Mouse (Mus musculus): ENCODE measurements at regions not wholly inside any gene's neighbourhood (a gene's known extent, or its start where the extent isn't known, plus 50 kb on each side); places are given as distances from the start of the nearest gene placed in this dataset.

DNA sequence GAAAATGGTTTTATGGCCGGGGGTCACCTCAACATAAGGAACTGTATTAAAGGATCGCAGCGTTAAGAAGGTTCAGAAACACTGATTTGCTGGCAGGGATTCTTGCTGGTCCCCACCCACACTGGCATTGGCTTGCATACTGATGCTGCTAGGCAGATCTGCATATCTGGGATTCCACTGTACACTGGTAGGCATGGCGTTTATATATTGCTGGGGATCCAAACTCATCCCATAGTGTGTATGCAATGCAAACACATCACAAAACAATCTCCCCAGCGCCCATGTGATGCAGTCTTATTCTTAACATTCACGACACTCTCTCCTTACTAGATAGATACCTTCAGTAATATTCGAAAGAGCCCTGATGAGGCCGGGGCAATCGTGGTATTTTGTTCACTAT lies 105.0 kb downstream of the Dyrk2 start:
- DNase-seq (ENCODE audit: low spot score): no peak

DNA sequence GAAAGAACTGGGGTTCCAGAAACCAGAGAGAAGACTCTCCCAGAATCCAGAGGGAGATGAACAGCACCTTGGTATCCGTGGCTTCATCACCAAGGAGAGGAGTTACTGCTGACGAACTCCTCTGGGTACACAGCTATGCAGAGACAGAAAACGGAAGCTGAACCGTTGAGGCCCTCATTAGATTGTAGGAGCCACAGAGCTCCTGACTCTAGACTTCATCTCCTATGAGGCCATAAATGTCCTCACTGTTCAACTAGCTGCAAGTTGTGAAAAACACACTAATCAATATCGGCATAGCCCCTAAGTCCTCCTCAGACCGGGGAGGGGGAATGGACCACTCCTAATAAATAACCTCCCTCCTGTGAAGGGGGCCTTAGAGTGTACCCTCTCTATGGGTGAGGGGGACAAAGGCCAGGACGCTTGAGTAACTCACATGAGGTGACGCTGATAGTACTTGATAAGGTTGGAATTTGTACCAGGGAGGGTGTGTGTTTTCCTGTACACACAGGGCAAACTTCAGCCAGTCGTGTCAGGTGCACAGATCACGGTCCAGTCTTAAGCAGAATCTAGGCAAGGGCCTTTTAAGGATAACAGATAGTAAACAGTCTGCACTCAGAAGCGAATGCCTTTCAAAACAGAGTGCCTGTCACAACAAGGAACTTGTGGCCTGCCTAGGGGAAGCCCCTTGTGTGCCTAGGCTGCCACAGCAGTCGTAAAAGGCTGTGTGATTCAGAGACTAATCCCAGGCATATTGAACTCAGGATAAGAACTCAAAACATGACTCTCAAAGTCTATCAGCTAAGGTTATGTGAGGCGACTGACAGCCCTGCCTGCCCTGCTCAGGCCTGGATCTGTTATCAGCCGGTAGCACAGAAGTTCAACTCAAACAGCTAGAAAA lies 104.2 kb downstream of the Dyrk2 start:
- DNase-seq (ENCODE audit: low spot score): no peak

DNA sequence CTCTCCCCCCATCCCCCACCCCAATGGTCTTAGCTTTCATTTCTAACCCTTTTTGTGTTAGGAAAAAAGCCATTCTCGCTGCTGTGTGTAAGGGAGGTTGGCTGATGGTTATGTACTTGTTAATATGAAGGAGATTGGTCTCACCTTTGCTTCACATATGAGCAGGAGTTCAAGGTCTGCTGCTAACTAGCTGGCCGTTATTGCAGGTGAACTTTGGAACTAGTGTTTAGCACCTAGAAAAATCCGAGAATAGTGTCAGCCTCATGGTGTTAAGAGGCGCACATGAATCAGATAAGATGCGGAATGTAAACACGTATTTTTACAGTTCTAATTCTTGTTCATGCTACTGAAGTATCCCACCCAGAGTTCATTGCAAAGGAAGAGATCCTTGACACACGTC lies 103.2 kb downstream of the Dyrk2 start:
- no peak for DNase-seq (ENCODE audit: low spot score)

DNA sequence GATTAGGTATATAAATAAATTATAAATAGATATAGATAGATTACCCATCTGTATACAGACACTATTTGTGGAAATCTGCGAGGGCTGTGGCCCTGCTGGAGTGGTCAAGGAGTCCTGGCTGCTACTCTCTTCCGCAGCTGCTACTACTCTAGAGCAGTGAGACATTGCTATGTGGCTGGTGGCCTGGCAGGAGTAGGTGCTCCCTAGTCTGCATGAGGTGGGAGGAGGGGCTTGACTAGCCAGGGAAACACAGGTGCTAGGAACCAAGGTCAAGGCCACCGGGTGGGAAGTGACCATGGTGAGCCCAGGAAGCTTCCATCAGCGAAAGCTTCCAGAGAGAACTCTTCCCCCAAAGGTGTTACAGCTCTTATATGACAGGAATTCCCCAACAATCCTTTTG lies 100.3 kb downstream of the Dyrk2 start:
- DNase-seq (ENCODE audit: low spot score): no peak

DNA sequence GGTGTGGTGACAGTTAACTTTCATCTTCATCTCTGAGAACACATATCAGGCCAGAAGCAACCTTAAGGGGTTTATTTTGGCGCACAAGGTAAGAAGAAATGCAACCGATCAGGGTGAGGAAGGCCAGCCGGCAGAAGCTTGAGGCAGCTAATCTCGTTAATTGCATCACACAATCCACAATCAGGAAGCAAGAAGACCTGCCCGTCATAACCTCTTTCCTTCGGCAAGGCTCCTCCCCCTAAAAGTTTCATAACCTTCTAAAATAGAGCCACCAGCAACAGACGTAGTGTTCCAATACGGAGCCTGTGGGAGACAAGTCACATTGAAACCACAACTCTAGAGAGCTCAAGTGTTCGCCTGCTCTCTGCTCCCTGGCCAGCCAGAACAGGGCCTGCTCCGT lies 91.4 kb downstream of the Dyrk2 start:
- no peak for DNase-seq (ENCODE audit: low spot score)

DNA sequence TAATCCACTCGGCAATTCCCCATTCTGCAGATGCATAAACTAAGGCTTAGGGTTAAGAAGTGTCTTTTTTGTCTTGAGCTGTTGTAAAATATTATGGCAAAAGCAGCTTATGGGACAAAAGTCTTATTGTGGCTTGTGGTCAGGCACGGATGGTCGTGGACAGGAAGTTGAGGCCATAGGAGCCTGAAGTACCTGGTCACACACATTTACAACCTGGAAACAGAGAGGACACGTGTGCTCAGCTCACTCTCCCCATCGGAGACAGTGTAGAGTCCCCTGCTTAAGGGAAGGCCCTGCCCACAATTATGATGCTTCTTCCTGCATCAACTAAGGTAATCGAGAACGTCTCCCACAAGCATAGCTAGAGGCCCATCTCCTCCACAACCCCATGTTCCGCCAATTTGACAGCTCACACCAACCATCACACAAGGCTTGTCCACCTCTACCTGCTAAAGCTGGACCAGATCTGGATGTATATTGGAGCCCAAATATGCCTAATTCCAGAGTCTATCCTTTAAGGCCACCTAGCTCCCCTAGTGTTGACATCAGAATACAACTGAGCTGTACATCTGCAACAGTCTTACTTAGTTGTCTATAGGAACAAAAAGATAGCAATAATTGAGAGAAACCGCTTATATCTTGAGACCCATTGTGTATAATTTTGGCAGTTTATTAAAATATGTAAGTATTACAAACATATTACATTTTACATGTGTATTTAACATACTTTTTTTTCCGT lies 89.0 kb downstream of the Dyrk2 start:
- DNase-seq (ENCODE audit: low spot score): no peak

DNA sequence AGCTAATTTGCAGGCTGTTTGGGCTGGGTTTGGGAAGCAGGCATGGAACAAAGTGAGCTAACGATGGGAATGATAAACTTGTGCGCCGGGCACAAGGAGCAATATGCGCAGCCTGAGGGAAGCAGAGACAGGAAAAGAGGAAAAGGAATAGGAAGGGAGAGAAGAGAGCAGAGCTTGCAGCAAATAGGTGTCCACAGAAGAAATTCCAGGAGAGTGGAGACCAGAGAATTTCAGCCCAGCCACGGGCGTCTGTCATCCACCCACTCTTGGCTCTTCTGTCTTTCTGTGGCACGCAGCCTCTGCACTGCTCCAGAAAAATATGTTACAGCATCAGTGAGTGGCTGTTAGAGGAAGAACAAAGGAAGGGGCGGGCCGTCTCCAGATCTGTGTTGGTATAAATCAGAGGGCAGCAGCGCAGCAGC lies 88.2 kb downstream of the Dyrk2 start:
- no peak for DNase-seq (ENCODE audit: low spot score)

DNA sequence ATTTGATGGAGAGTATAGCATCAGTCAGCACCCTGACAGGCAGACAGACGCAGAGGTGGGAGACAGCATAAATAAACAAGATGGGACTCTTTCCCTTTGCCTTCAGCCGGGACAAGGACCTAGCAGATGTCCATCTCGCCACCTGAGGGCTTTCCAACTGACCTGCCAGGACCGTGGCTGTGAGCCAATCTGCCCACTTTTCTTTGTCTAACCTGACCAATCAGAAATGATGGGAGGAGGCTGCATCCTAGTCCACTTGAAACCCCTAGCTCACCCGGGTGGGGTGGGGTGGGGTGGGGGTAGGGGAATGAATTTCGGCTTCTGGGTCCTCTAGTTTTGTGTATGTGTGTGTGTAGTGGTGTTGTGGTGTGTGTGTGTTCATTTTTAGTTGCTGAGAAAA lies 87.4 kb downstream of the Dyrk2 start:
- DNase-seq (ENCODE audit: low spot score): no peak

DNA sequence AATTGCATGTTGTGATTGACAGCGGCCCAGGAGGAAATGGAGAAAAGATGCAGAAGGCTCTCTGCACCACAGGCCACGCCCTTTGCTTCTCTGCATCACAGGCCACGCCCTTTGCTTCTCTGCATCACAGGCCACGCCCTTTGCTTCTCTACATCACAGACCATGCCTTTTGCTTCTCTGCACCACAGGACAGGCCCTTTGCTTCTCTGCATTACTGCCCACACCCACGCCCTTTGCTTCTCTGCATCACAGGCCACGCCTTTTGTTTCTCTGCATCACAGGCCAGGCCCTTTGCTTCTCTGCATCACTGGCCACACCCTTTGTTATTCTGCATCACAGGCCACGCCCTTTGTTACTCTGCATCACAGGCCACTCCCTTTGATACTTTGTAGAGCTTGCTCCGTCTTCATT lies 82.7 kb downstream of the Dyrk2 start:
- DNase-seq (ENCODE audit: low spot score): no peak

DNA sequence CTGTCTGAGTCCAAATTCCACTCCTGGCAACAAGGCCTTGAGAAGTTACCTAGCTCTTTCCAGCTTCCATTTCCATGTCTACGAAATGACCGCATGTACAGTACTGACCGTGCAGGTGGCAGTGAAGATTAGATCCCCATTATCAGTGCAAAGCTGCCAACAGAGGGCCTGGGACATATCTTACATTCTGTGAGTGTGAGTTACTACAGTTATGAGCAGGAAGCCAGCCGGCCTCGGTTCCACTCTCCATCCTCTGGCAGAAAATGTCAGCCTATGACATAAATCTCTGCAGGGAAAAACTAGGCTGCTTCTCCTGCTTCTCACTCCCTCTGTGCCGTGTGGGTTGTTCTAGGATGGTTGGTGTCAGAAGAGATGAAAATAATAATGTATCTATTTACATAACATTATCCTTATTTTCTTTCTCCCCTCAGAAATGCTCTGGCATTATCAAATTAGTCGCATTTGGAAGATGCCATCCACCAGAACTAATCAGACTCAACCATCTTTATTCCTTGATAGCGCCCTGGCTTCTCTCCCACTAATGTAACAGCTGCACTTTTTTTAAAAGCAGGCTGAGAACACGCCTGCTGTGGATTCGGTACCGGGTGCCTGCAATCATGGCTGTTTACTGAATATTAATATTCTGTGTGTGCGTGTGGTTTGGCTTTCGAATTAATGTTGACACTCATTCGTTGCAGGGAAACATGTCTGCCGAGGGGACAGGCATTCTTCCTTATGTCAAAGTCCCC lies 77.5 kb downstream of the Dyrk2 start:
- DNase-seq (ENCODE audit: low spot score): no peak

DNA sequence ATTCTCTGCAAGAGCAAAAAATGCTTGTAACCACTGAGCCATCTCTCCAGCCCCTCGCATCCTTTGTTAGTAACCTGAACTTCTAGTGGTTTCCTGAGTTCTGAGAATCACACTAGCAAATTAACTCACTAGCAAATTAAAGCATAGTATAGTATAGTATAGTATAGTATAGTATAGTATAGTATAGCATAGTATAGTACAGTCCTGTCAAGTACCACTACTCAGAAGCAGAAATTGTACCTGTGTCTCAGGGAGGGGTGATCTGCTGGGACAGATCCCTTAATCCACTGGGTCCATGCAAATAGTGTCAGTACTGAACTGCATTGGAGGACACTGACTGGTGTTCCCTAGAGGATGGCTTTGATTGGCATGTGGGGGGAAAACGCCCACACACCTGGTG lies 76.2 kb downstream of the Dyrk2 start:
- no peak for DNase-seq (ENCODE audit: low spot score)

DNA sequence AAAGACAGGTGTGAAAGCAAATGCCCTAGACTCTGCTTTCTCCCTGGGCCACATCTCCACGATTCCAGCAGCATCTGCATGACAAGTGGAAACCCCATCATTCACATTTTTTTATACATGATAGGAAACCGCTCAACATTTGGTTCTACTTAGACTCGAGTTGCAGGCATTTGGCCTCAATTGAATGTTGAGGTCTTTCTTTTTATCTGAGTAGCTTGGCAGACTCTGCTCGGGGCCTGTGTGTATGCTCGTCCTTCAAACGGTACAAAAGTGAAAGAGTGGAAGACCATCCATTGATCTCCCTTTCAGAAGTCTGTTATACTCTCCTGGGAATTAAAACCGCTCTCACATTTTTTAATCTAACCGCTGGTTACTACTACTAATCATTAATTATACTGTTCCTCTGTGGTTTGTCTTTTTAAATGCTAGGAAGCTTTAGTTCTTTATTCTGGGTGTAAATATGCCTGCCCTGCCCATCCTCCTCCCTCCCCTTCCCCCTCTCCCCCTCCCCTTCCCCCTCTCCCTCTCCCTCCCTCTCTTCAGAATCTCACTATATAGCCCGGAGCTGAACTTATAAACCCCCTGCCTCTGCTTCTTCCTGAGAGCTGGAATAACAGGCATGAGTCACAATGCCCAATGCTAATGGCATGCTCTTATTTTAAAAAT lies 75.5 kb downstream of the Dyrk2 start:
- DNase-seq (ENCODE audit: low spot score): no peak

DNA sequence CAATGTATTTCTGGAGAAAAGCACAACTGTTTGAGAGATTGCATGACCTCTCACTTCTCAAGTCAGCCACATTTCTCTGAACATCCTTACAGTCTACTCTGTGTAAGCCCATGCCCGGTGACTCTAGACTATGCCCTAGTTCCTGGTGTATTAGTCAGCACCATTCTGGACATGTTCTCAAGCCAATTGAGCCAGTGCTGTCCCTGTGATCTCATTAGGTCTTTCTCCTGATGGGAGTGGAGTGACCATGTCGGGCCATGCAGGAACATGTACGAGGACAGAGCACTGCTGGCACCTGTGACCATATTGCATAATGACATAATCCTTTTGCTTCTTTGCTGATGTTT lies 75.0 kb downstream of the Dyrk2 start:
- no peak for DNase-seq (ENCODE audit: low spot score)

DNA sequence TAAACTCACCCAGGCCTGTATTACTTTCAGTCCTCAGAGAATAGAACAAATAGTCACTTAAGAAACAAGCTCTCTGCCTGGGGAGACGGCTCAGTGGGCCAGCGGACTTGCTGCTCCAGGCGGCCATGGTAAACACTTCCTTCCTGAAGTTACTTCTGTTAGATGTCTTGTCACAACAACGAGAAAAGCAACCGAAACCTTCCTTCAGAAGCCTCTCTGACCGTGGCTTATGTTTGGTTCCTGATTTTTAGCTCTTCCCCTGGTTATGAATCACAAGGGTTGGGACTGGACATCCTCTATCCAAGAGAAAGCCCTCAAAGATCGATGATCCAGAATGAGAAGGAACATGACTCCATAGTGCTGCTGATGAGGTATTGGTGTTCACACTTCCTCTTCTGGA lies 73.5 kb downstream of the Dyrk2 start:
- DNase-seq (ENCODE audit: low spot score): peak; percentile 23

DNA sequence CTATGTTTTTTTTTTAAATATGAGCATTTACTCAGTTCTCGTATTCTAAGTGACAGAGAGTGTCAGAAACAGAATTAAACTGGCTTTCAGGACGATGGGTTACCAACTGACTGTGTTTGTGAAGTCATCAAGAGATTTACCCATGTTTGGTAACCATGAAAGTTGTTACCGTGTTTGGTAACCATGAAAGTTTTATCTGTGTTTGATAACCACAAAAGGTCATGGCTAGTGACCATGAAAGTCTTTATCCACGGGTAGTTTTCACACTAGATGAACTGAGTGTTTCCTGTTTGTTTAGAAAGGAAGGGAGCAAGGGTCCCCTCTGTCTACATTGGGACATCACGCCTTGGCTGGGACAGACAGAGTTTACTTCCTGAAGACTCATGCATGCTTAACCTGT lies 72.8 kb downstream of the Dyrk2 start:
- no peak for DNase-seq (ENCODE audit: low spot score)

DNA sequence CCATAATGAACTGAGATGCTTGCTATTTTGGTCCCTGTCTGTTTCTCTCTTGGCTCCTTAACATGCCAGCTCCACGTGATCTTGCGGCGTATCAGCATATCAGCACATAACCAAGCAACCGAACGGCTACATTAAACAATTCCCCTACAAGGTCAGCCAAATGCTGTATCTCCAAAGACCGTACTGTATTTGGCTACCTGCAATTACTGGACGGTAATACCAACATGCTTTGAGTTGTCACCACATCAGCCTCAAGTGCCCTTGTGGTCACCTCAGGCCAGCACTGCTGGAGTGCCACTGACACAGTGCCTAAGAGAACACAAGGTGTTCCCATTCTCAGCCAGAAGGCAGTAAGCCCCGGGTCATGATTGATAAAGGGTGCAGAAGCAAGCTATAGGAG lies 70.2 kb downstream of the Dyrk2 start:
- DNase-seq (ENCODE audit: low spot score): peak; percentile 64

DNA sequence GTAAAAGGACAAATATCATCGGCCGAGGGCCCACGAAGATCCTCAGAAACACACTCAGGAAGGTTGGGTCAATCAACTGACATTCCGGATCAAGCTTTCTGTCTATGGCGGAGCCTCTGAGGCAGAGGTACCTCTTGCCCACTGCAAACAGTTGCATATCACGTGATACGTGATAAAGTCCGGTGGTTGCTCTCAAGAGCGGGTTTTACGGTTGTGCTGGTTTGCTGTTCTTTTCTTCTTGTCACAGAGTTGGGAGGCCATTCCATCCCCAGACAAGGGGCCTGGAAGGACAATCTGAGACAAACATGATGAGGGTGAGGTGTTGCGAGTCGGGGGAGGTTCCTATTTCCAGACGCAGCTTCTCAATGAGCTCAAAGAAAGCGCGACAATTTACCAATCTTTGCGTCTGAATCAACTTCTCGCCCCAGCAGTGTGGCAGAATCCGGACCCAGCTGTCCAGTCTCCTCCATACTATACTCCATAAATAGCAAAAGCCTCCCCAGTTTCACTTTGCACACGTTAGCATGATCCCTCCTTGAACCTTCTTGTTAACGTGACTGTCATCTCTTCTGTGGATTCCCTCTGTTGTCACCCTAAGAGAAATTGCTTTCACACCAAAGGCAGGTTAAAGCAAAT lies 66.0 kb downstream of the Dyrk2 start:
- no peak for DNase-seq (ENCODE audit: low spot score)

DNA sequence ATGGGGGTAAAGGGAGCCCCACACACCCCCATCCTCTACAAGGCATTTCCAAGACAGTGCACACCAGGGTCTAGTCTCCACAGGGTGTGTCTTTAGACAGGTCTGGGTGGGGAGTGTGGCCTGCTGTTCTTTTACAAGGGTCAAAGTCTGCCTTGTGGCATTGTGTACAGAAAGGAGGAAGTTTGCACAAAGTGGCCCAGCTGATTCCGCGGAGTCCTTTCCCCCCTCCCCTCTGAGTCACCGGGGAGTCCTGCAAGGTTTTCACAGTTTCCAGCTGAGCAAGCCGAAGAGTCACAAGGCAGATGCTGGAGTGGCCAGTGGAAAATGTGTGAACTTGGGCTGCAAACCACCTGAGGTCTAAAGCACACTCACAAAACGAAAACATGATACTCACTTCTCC lies 65.4 kb downstream of the Dyrk2 start:
- DNase-seq (ENCODE audit: low spot score): peak; percentile 21
